Mouse (Mus musculus) megakaryocyte, embryonic 14.5 days (primary cell): ENCODE results near the gene G3bp1.

Experiments
- FLI1 ChIP-seq: IDR thresholded peaks from 2 replicates; pipeline ENCODE4 v1.6.1; 2012; ENCODE audit warnings: low read length, inconsistent platforms, mixed read lengths
- GATA1 ChIP-seq: IDR thresholded peaks from 3 replicates; pipeline ENCODE4 v1.6.1; 2012; ENCODE audit warnings: mixed read lengths, low read length, inconsistent platforms, borderline replicate concordance

DNA sequence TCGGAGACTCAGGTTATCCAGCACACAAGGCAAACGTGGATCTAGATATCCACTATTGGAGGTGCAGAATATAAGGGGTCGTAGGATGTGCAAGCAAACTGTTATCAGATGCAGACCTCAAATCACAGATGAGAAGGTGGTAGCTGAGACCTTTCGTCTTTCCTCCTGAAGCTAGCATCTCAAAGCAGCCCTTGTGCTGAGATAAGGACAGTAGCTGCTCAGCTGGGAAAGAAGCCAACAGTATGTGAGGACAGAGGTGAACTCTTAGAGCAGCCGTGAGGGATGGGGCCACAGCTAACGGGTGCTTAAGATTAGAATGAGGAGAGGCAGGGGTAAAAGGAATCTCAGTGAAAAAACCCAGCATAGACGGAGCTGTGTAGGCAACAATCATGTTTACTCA lies 72.6 kb downstream of the G3bp1 start:
- TF ChIP-seq GATA1 (no peak), FLI1 (no peak)
